Mouse (Mus musculus): ENCODE measurements around the gene Kdm2b. TPM values are rescaled to one million over a fixed set of nuclear protein-coding genes. Genes with fewer than 3 reads are reported as not detected.
A peak's percentile ranks its signal among the peaks of the same experiment; 100 is the strongest.

Kdm2b gene
- polyA plus RNA-seq, 1 experiment from 2014 or later = 89.2 TPM

GRCm38 (mm10) chr5:122821524-122821885 is 168.1 kb downstream of the Kdm2b start:
- peak; percentile 66 for ATAC-seq (ENCODE audit: low FRiP score)
- WGBS = under 1% methylated on average over 10 of the region's 10 CpGs
- peaks cover 16% of the 10 kb centered on the region for H3K4me1 ChIP-seq
- H3K36me3 ChIP-seq = peaks cover 23% of the 10 kb centered on the region
- H3K27me3 ChIP-seq (replicated peaks) = no peaks in the 10 kb centered on the region
- H3K27ac ChIP-seq (replicated peaks) = peak overlapping the region; percentile 98
- H3K9ac ChIP-seq (replicated peaks) = peak overlapping the region; percentile 59
- H3K4me2 ChIP-seq = peak overlapping the region; percentile 63
- H3K4me3 ChIP-seq (replicated peaks) = peak overlapping the region; percentile 93
- no peaks in the 10 kb centered on the region for H3K9me3 ChIP-seq (replicated peaks)

- peaks cover 16% of the 10 kb centered on the region for H3K4me1 ChIP-seq
- peak within 1 kb of the TSS; percentile 98 for H3K27ac ChIP-seq (replicated peaks)
- peaks cover 27% of the 10 kb centered on the region for H3K36me3 ChIP-seq
- ATAC-seq (ENCODE audit: low FRiP score) = peak; percentile 100
- no peaks in the 10 kb centered on the region for H3K9me3 ChIP-seq (replicated peaks)
- peak within 1 kb of the TSS; percentile 89 for H3K9ac ChIP-seq (replicated peaks)
- H3K4me3 ChIP-seq (replicated peaks) = peak within 1 kb of the TSS; percentile 93
- H3K4me2 ChIP-seq = peak within 1 kb of the TSS; percentile 63
- WGBS = under 1% methylated on average over 55 of the region's 55 CpGs
- no peaks in the 10 kb centered on the region for H3K27me3 ChIP-seq (replicated peaks)
Observed at GRCm38 (mm10) chr5:122820777-122821523, 168.7 kb downstream of the Kdm2b start, which contains the start of gene Anapc5. Gene Anapc5, minus strand, starts transcription at chr5:122821339.

Other genes starting within 250 kb of the Kdm2b start
- gene Camkk2, start 210.4 kb downstream of the Kdm2b start, polyA plus RNA-seq (2015; fragmentation: Nextera tagmentation; extraction: Ambion mirVana) = 56.7 and 69.9 TPM in 2 replicates
- gene Anapc5, start 168.5 kb downstream of the Kdm2b start, polyA plus RNA-seq (2015; fragmentation: Nextera tagmentation; extraction: Ambion mirVana) = 451 TPM in 2 replicates
- 41.4 and 43.6 TPM in 2 replicates for gene Rnf34, start 139.8 kb downstream of the Kdm2b start, polyA plus RNA-seq (2015; fragmentation: Nextera tagmentation; extraction: Ambion mirVana)
- 14.1 and 14.2 TPM in 2 replicates for gene Orai1, start 25.3 kb upstream of the Kdm2b start, polyA plus RNA-seq (2015; fragmentation: Nextera tagmentation; extraction: Ambion mirVana)
- 0.68 TPM in 1 of 2 replicates, not detected in the other for gene Morn3, start 57.2 kb upstream of the Kdm2b start, polyA plus RNA-seq (2015; fragmentation: Nextera tagmentation; extraction: Ambion mirVana)
- 19.6 and 21.0 TPM in 2 replicates for gene Tmem120b, start 78.6 kb upstream of the Kdm2b start, polyA plus RNA-seq (2015; fragmentation: Nextera tagmentation; extraction: Ambion mirVana)
- 19.2 and 20.9 TPM in 2 replicates for gene Rhof, start 142.9 kb upstream of the Kdm2b start, polyA plus RNA-seq (2015; fragmentation: Nextera tagmentation; extraction: Ambion mirVana)
- gene Setd1b, start 152.4 kb upstream of the Kdm2b start, polyA plus RNA-seq (2015; fragmentation: Nextera tagmentation; extraction: Ambion mirVana) = 10.5 and 11.2 TPM in 2 replicates
- 79.5 and 81.1 TPM in 2 replicates for gene Psmd9, start 179.6 kb upstream of the Kdm2b start, polyA plus RNA-seq (2015; fragmentation: Nextera tagmentation; extraction: Ambion mirVana)
- gene Hpd, start 192.9 kb upstream of the Kdm2b start, polyA plus RNA-seq (2015; fragmentation: Nextera tagmentation; extraction: Ambion mirVana) = 0.50 TPM in 1 of 2 replicates, not detected in the other